Mouse (Mus musculus) T-helper 17 cell (primary cell): ENCODE results near the gene Tmod1.

Source experiments
- in situ Hi-C, 2 experiments: fragments of 300-600 bp; cut with MboI, MseI; formaldehyde crosslinking; loops; 1 replicate in 1 of 2; 2 replicates in 1 of 2; pipeline ENCODE4 v1.15.1; 2025; ENCODE audit warnings: high pct_unique_total_duplicates in 2 of 2

The Tmod1 gene

DNA sequence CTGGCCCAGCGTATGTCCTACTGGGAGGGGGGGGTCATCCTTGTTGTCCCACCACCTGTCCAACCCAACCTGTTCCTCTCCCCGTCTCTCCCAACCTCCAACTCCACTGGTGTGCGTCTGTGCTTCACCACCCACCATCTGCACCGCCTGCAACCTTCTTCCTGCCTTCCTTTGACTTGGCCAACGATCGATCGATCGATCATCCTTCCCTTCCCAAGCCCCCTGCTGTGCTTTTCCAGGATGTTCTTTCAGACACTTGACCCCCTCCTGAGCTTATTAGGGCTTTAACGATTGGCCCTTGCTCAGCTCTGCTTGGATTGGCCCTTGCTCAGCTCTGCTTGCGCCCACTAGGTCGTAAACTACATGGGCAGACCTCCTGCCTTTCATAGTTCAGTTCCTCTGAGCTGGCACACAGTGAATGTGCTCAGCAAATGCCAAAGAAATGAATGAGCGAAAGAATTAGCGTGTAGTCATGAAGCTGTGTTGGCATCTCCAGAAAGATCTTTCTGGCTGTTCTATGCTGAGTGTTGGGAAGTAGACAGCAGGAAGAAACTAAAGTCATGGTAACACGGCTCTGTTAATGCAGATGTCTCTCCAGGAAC, 50.9 kb downstream of the Tmod1 start:
- in situ Hi-C loops = no loop called here

DNA sequence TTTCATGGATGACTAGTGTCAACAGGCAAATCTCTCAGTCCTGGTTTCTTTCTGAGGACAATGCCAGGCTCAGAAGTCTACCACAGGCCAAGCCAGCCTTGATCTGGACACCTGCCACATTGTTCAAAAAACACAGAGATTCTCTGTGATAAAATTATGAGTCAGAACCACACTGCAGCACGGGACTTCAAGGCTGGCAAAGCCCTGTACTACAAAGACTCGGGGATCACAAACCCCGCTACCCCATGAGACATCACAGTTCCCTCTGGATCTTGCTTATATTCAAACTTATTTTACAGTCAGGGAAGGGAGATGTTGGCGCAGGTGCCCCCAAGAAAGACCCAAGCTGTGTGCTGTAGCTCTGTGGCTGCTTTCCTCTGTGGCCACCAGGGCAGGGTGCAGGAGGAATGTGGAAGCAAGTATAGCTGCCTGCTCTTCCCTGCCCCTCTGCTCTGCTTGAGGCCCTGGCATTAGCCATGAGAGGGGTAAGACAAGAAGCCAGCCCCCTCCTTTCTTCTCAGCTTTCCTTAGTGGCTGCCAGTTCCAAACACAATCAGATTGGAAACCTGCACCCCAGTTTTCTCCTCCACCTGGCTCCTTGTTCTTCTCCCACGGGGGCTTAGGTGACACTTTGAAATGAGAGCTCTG, 53.8 kb downstream of the Tmod1 start:
- in situ Hi-C loops = no loop called here

DNA sequence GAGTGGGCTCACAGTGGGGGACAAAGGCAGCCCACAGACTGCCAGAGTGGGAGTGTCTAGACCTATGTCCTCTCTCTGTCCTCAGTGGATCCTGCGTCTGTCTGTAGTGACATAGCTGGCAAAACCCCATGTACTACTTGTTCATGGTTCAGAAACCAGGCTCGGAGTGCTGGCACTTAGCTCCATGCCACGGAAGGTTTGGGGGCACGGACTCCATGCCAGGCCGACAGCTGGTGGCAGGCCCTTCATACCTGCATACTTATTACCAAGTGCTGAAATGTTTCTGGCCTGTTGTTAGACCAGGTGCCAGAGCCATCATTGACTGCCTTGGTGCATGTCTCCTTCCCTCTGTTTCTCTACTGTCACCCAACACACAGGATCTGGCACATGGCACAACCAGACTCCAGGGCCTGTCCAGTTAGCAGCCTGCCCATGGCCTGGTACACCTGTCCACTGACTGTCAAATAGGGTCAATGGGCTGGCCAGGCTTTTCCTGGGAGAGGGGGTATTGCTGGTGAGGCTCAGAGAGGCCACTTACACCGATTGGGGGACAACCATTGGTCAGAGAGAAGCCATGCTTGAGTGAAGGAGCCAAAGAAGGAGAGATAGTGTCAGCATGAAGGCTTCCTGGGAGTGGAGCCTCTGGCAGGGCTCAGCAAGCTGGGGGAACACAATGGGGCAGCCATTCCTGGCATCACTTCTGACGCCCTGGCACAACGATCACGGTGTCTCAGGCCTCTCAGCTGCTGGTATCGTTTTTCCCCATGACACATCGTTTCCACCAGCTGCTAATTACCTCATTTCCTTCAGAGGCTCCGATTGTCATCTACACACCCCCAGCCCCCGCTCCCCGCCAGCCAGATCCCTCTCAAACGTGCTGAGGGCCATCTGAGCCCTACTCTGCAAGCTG, 56.4 kb downstream of the Tmod1 start:
- in situ Hi-C loops = no loop called here

DNA sequence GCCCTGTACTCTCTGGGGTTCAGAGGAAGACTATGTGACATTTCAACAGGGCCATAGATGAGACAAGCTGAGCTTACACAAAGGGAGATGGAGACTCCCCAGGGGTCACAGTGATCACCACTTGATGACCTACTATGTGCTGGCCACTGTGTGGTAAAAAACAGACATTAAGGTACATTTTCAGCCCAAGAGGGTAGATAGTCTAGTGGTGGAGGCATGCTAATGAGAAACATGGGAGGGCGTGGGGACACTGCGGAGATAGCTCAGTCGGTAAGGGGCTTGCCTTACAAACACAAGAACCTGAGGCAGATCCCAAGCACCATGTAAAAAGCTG, 57.1 kb downstream of the Tmod1 start:
- in situ Hi-C loops = no loop called here

DNA sequence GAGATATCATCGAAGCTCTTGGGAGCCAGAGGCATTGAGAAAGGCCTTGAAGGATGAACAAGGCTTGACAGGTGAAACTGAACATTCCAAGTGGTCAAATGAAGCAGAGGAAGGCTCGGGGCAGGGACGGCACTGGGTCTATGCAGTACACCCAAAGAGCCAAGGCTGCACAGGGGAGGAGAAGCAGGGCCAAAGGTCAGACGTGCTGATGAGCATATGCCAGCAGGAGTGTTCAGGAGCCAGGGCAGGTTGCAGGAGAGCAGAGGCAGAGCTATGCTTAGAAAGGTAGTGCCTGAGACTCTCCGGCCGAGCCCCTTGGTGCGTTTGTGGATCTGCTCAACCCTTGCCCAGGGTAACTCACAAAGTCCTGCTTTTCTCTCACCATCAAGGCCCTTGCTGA, 57.8 kb downstream of the Tmod1 start:
- in situ Hi-C loops = no loop called here

DNA sequence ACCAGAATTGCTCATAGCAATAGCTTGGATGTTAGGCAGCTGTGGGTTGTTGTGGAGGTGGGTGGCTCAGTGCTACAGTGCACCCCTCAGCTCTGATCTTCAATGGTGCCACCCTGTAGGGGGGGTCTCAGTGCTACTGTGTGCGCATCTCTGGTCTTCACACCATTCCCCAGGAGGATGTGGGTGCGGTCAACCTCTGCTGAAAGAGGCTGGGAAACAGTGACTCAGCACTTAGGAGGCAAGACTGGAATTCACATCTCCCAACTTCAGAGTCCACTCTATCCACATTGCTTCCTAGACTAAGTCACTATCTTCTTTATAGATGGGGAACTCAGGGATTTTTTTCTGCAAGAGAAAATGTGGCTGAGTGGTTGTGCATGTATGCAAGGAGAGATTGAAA, 58.9 kb downstream of the Tmod1 start:
- in situ Hi-C loops = no loop called here

DNA sequence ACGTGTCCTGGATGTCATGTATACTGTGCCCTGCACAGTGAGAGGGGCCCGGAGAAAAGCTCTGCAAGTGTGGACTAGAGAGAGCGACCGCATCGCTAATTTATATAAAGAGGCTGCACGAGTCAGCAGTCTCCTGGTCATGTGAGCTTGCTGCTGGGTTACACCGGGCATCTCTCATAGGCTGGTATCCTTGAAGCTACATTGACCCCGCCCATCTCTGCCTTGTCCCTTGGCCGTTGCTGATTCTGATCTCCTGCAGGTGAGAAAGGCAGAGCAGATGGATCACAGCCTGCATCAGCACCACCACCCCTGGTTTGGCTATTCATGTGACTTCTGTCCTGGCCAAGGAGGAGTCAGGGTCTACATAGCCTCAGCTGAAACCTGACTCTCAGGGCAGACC, 60.4 kb downstream of the Tmod1 start:
- in situ Hi-C loops = no loop called here

DNA sequence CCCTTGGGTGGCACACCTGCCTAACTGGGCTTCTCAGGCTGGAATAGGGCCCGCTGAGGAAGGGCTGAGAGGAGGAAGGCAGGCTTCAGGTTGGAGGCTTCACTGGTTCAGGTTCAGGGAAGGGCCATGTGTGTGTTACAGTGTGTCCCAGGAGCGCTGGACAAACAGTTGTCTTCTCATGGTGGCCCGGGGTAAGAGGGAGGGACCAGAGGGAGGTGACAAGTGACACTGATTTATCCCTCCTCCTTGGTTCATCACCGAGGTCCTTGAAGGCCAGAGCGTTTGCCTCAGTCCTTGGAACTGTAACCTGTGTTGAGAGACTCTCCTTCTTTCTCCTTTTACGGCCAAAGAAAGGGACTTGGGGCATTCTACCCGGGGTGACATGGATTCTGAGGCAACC, 61.8 kb downstream of the Tmod1 start:
- in situ Hi-C loops = no loop called here

DNA sequence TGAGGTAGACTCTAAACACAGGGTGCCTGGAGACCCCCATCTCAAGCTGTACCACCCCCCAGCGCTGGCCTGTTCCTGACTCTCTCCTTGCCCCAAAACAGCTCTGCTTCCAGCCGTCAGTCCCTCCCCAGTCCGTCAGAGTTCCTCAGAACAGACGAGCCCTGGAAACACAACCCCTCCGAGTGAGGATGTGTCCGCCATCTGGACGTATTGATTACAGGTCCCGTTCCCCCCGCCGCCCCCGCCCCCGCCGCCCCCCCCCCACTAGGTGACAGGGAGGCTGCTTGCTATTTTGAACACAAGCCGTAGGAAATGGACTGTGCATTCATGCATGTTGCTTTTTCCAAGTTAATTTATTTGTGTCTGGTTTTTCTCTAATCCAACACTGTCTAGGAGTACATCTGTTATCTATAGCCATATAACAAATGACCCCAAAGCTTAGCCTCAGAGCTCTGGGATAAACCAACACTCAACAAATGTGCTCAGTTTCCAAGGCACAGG, 62.5 kb downstream of the Tmod1 start:
- in situ Hi-C loops = no loop called here

DNA sequence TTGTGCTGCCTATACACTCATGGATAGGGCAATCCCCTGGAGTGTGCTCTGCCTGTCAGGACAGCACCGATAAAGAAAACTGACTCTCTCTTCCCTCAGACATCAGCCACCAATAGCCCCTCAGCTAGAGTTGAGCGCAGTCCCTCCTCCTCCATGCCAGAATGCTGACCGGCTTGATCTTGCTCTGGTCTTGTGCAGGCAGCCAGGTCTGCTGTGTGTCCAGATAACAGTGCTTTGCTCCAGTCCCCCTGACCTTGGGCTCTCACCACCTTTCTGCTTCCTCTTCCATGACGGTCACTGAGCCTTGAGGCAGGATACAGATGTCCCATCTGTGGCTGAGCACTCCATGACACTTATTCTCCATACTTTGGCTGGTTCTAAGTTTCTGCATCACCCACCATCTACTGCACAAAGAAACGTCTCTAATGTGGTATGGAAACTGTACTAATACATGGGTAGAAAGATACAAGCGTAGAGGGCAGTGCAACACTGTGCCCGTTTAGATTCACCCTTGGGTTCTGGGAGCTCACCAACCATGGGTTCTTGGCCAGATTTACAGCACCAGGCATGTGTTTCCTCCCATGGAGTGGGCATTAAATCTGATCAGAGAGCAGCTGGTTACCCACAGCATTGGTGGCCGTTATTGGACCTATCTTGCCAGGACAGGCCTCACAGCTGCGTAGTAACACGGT, 63.5 kb downstream of the Tmod1 start:
- in situ Hi-C loops = no loop called here

DNA sequence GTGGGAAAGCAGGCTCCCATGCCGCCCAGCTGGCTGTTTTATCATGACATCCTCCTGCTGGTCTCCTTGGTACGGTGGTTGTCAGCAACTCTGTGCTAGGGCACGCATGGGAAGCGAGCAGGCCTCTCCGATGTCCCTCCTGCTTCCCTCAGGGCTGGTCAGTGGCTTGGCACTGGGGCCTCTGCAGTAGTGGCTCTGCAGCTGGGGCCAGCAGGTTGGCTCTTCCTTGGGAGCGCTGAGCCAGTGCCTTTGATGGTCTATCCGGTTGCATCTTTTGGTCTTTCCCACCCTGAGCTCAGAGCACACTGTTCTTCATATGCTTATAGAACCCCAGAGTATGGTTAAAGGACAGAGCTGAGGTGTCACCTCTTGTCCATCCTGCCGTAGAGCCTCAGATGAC, 71.3 kb downstream of the Tmod1 start:
- in situ Hi-C loops = no loop called here

DNA sequence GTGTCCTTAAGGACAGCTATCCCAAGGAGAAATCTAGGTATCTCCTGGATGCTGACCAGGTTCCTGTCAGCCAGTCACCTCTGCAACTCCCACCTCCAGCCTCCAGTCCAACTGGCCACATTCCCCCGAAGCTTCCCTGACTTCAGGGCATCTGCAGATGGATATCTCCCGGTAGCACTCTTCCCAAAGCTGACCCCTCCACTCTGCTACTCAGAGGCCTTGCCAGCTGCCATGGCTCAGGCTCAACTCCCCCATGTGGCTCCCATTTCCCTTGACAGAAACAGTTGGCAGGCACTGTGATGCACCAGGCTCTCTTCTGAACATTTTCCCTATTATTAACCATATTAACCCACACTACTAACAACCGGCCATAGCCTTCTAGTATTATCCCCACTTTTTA, 72.6 kb downstream of the Tmod1 start:
- in situ Hi-C loops = no loop called here

DNA sequence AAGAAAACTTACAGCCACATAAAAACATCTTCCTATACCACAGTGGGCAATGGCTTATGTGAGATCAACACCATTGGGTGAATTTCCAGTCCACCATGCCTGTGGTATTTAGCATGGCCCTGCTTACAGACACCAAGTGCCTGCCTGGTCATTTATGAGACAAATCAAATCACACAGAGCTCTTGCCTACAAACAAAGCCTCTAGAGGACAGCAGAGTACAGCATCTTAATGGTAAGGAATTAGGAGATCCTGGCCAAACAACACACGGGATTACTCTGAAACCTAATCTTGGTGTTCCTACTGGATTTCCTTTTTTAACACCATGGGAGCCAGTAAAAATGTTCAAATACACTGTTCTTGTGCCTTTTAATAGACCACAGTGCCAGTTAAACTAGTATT, 76.6 kb downstream of the Tmod1 start:
- in situ Hi-C loops = no loop called here

DNA sequence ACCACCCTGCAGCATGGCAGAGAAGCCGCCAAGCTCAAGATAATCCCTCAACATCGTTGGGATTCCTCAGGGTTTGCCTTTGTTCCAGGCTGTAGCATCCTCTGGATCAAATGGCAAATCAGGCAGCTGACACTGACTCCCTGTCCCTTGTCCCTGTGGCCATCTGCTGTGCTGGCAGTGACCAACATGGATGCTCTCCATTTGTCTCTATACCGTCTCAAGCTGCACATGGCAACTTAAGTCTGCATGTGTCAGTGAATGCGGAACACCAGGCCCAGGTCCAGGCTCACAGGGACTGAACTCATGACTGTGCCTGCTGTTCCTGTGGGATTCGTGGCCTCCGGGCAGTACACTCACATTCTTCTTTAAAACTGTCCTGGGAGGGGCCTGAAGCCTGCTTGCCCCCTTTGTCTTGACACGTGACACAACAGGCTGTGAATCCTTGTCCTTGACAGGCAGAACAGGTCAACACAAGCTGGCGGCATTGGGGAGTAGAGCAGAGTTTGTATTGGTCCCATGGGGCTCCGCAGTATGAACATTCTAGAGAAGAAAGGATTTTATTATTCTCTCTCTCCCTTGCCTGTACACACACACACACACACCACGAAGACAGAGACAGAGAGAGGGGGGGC, 77.9 kb downstream of the Tmod1 start:
- in situ Hi-C loops = no loop called here

DNA sequence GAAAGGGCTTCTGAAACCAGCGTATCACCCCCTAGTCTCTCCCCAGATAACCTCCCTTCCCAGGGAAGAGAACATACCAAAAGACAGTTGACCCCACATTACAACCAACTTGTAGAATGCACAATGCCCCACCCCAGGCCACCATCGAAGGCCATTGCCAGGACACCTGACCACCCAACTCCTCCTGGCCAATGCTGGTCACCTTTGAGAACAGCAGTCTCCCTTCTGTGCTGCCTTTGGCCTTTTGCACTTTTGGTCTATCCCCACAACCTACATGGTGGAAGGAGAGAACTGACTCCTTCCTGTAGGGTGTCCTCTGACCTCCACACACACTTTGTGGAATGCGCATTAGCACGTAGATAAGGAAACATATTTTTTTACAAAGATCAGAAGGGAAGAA, 78.8 kb downstream of the Tmod1 start:
- in situ Hi-C loops = no loop called here

DNA sequence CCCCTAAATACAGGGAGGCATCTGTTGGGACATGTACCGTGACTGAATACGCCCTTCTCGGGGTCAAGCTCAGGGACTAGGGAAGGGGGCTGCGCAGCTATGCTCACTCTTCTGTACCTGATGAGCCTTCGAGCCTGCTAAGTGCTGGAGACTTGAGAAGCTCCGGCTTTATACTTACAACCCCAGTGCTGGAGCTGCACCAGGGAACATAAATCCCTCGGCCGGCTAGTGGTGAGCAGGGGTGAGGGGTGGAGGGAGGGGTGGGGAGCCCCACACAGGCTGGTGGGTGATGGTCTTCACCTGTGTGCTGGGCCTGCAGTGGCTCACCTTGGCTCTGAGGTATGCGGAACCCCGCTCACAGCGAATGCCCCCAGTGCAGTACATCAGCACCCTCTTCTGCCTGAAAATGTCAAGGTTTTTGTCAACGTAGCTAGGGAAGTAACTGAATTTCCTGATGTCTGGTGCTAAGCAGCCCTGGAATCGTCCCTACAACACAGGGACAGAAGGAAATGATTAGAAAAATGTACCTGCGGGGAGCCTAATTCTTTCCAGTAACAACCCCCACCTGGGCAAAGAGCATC, 80.9 kb downstream of the Tmod1 start:
- in situ Hi-C loops = loop anchor here in 1 of 2 experiments (10.0 kb wide), 1 partner anchor 175 kb away; no protein-coding TSS in a partner anchor

DNA sequence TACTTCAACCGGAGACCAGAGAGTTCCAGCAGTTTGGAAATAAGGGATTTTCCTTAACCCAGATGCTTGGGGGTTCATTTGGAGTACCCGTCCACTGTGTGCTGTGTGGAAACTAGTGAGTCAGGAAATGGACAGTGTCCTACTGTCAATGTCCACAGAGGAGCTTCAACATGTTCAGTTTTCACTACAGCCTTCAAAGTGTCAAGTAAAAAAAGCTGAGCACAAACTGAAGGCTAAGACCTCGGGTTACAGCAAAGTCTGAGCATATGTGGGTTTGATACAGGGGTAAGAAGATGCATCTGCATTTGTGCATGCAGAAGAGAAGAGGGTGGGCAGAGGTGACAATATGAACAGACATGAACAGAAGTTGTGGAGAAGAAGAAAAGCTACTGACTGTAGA, 82.0 kb downstream of the Tmod1 start:
- in situ Hi-C loops = loop anchor here in 1 of 2 experiments (10.0 kb wide), 1 partner anchor 176 kb away; no protein-coding TSS in a partner anchor

DNA sequence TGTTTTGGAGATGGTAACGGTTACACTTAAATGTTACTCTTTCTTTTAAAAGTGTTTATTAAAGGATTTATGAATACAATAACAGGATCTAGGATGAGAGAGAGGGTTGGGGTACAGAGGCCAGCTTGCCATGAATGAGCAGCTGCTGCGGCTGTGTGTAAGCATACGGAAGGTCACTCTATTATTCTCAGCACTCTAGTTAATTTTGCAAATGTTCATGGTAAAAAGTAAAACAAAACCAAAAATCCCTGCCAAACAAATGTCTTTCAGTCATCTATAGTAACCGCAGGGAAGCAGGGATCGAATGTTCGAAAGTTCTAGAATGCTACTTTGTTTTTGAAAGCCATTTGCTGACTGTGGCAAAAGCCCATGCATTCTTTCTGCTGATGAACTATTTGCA, 84.6 kb downstream of the Tmod1 start:
- in situ Hi-C loops = loop anchor here in 1 of 2 experiments (10.0 kb wide), 1 partner anchor 179 kb away; no protein-coding TSS in a partner anchor

DNA sequence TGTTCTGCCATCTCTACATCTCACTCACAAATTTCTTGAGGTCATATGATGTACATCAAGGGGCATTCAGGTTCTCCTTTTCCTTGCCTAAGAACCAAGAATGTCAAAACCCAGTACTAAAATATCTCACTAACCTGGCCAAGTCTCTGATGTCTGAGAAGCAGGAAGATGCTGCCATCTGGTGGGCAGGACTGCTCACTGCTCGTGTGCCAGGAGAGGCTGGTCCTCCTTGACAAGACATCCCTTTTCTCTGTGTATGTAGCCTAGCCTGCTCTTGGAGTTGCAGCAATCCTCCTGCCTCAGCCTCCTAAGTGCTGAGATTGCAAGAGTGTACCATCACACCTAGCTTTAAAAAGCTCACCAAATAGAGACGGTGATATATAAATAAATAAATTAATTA, 87.8 kb downstream of the Tmod1 start:
- in situ Hi-C loops = loop anchor here in 1 of 2 experiments (10.0 kb wide), 1 partner anchor 182 kb away; no protein-coding TSS in a partner anchor

DNA sequence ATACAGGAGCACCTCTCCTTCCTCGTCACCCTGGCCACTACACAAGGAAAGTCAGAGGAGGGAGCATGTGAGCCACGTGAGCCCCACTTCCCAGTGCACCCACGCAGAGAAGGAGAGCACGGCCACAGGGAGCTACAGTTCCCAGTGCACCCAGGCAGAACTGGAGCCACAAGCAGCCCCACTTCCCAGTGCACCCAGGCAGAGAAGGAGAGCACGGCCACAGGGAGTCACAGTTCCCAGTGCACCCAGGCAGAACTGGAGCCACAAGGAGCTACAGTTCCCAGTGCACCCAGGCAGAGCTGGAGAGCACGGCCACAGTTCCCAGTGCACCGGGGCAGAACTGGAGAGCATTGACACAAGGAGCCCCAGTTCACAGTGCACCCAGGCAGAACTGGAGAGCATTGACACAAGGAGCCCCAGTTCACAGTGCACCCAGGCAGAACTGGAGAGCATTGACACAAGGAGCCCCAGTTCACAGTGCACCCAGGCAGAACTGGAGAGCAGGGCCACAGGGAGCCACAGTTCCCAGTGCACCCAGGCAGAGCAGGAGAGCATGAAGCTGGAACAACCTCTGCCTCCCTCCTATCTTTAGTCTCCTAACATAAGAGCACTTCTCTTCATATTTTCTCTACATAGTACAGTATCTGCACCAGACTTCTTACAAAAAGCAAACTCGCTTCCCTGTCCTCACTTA, 90.7 kb downstream of the Tmod1 start:
- in situ Hi-C loops = loop anchor here in 1 of 2 experiments (10.0 kb wide), 1 partner anchor 185 kb away; no protein-coding TSS in a partner anchor
